Mouse (Mus musculus) adrenal gland, adult 18-20 months (tissue): Measurements from ENCODE around the gene Snap25. TPM values are rescaled to one million over a fixed set of nuclear protein-coding genes. Genes with fewer than 3 reads are reported as not detected.
A peak's percentile ranks its signal among the peaks of the same experiment; 100 is the strongest.

Source experiments
- DNase-seq, 2 experiments: peaks; one replicate each; pipeline ENCODE4 v3.0.0; 2021 to 2022; ENCODE audit warnings: low spot score in 2 of 2
- long read RNA-seq, 2 experiments: library from polyadenylated mRNA; stranded (forward); transcript quantifications; one replicate each; pipeline ENCODE4 v2.0.0; 2021
- total RNA-seq, 2 experiments: library from RNA; stranded (reverse); gene quantifications; 1 replicate in 1 of 2; 2 replicates in 1 of 2; pipeline ENCODE4 v1.2.3; 2021

The Snap25 gene
- 10 to 100 TPM; 34.0 to 56.6 TPM for total RNA-seq
- long read RNA-seq, experiment 1, transcript Snap25-202 (8 exons, 1,014 nt) = major isoform, 20 of 21 reads
- long read RNA-seq, experiment 1, partial matches to known transcripts = 1 of 21 reads
- long read RNA-seq, experiment 1, other reads (novel, unspliced or antisense) = 0 of 21 reads
- long read RNA-seq, experiment 2, transcript Snap25-202 (8 exons, 1,014 nt) = major isoform, 13 of 18 reads
- long read RNA-seq, experiment 2, partial matches to known transcripts = 2 of 18 reads
- long read RNA-seq, experiment 2, other reads (novel, unspliced or antisense) = 1 of 18 reads

DNA sequence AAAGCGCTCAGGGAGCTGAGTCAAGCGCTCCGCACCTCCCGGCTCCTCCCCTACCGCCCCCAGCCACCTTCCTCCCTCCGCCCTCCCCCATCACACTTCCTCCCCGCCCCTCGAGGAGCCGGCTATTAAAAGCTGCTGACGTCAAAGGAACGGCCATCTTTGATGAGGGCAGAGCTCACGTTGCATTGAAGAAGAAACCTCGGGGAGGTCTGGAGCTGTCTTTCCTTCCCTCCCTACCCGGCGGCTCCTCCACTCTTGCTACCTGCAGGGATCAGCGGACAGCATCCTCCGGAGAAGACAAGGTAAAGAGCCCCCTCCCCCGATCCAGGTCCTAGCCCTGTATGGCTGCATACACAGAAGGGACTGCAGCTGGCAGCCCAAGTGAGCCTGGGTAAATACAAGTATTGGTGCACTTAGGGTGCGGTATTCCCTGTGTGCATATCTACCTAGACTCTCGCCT lies at the start of gene Snap25:
TSS of gene Snap25 (plus strand) at position 155 of the 460 bp plus-strand sequence.
- DNase-seq = peak in 1 of 2 experiments; percentile 14

DNA sequence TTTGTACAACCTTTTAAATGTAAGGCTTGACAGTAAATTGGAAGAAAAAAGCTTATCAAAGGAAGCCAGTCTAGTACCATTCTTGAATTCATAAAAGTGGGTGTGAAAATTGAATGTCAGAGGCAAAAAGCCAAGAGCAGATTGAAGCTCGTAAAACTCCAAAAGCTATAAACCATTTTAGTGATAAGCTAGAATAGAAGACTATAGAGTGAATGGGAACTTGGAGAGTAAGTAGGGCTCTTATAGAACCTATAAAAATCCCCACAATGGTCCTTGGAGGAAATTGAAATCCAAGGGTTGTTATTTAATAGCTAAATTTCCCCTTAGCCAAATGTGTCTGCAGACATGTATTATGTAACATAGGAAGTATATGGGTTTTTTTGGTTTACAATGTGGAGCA lies 46.3 kb upstream of the Snap25 start:
- DNase-seq = no peak

DNA sequence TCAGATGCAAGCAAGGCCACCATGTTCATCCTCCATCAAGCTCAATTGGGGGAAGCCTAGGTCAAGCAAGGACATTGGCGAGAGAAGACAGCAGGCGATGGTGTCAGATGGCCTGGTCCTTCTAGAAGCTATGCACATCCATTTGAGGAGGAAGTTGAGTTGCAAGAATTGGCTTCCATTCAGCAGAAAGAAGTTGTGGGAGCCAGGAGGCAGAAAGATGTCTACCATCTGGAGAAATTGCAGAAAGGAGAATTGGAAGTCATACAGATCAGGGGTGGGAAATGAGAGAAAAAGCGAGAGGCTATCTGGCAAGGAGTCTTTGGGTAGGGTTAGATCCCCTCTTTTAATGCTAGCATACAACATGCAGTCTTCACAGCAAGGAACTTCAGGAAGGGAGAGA lies 44.1 kb upstream of the Snap25 start:
- no peak for DNase-seq

DNA sequence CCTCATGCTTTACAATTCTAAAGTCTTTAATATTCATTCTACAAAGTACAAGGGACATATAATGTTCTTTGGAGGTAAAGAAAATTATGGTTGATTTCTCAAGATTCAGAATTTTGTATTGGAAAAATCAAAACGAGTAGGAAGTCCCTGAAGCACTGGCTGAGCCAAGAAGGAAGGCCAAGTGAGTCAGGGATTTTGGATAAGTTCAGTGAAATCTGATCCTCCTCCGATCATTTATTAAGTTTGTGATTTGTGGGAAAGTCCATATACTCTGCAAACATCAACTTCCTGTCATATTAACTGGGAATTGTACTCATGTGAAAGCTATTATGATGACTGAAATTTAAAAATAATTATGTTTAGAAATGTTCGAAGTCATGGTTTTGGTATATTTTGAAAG lies 43.6 kb upstream of the Snap25 start:
- DNase-seq = no peak

DNA sequence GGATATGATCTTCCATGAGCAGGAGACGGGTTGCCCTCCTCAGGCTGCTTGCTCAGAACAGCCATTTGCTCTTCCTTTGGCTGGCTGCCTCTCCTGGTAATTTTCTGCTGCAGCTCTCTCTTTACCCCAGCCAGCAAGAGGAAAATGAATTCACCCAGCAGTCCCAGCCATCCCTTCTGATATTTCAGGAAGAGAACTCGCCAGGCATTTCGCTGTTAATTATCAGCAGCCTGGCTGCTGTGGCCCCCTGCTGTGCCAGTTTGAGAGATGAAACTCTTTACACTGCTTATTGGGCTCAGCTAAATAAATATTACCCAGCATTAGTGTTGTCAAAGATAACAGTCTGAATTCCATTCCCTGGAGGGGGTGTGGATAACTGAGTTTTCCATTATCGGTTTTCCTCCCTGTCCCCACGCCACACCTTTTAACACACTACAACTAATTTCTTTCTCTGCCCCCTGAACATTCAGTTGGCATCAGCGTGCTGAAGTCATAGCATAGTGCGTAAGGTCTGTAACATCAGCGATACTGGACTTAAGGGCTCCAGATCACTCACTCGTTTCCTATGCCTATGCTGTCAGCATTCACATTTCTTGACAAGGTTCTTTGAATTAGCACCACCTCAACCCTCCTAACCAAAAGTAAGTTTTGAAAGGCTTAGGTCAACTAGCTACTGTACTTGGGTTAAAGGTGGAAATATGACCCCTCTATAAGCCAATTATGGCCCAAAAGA lies 42.5 kb upstream of the Snap25 start:
- DNase-seq = no peak

DNA sequence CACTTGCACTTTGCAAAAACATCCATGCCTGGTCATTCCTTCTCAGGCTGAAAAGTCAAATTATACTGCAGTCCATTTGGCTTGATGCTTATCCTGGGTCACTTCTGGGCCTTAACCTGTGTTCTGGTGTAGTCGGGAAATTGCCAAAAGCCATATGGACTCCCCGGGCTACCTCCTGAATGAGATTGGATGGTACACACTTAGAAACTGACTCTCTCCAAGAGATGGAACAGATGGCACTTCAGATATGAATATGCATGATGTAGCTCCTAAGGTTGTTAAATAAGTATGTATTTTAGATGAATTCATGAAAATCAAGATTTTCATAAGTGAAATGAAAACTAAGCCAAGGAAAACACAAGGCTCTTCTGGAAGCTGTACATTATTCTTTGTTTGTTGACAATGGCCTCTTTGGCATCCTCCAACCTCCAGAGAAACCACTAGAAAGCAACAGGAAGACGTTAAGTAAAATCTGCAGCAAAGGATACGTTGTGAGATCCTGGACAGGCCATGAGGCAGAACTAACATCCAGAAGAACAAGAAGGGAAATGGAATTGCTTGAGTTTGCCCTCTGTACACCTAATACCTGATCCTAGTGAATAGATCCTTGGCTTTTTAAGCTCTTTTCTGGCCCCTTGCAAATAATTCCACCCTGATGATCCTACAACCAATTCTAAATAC lies 39.0 kb upstream of the Snap25 start:
- no peak for DNase-seq

DNA sequence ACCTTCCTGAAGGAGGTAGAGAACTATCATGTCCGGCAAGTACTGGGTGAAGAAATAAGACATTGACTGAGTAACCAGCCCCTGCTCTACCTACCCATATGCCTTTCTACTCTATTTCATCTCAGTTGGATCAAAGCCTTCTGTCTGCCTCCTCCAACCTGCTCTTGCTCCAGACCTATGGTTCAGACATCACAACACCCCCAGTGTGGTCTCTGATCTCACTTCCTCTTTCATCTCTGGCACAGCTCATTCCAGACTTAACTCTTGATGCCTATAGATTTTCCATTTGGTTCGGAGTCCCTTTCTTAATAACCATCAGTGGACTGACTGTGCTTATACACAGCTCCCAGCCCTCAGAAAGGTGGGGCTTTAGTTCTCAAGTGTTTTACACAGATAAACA lies 37.1 kb upstream of the Snap25 start:
- no peak for DNase-seq

DNA sequence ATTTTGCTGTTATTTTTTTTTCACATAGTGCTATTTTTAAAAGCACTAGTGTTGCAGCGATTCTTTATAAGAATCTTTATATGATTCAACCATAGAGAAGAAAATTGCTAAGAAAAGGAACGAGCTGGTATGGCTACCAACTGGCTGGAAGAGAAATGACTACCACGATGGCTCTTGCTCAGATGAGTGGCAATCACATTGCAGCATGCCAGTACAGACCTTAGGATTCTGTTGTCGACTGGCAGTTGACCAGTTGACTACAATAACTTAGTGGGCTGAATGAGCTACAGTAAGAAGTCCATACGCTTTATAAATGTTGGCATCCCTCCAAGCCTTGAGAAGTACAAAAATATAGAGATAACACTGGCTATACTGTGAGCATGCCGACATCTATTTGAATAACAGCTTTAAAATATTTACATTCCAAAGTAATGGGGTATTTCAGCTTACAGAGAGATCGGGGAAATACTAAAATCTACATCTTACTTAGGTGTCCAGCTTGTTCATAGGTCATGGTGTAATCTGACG lies 36.3 kb upstream of the Snap25 start:
- DNase-seq = no peak

DNA sequence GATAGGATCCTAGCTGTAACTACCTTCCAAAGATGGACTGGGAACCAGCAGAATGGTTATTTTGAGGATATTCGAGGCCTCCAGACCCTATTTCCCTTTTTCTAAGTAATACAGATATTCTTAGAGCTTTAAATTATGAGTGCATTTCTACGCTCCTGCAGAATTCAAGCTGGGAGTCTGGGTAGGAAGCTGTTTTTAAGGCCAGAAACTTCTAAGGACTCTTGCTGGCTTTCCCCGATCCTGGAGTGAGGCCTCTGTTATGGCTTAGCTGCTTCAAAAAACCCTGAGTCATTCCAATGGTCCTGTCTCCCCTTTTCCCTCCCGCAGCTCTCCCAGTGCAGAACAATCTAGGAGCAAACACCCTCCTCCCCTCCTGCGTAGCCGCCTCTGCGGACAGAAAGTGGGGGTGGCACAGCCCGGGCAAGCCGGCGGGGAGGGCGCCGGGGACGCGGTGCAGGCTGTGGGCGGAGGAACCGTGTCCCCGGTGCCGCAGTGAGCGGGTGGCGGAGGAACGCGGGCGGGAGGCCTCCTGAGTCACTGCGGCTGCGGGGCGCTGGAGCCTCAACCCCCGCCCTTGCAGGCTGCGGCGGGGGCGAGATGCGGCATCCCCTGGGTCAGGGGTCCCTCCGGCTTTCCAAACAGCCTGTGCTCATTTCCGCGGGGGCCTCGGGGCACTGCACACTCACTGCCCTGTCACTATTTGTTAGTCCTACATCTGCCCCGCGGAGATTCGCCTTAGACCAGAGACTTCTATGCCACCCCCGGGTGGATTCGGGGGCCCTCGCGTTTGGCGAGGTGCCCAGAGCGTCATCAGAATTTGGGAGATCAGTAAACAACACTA lies 34.7 kb upstream of the Snap25 start:
- peak; percentile 78 to 88 for DNase-seq

DNA sequence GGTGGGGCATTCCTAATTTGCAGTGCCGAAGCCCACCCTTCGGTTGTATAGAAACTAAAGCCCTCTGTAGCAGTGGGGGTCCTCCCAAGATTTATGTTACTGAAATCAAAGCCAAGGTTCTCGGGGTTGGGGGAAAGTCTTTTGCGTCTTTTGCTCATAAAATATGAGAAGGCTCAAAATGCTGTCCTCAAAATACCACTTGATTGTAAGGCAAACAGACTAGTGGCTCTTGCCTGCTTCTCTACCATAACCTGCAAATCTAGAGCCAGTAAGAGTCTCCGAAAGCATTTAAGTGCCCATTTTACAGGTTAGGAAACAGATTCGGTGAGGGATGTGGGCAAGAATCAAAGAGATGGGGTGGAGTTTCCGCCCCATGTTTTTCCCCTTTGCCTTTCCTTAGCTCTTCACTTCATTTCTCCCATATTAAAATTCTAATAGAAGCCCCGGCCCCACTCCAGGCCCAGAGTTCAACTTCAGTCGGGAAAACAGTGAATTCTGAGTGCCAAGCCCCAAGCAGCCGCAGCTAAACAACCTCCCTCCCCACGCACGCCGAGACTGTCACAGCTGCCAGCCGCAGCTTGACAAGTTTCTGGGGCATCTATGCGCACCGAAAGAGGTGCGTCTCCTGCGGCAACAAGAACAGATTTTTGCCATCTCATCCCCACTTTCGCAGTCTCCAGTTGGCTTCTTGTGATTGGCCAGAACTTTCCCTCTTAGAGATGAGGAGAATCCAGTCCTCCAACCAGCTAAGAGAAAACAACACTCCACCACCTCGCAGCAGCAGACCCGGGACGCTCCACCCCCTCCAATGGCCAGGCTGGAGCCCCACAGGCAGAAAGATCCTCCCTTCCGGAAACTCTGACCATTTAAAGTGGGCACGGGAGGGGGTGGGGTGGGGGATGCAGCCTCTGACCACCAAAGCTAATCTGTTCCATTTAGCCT lies 33.7 kb upstream of the Snap25 start:
- DNase-seq = peak; percentile 66 to 73

DNA sequence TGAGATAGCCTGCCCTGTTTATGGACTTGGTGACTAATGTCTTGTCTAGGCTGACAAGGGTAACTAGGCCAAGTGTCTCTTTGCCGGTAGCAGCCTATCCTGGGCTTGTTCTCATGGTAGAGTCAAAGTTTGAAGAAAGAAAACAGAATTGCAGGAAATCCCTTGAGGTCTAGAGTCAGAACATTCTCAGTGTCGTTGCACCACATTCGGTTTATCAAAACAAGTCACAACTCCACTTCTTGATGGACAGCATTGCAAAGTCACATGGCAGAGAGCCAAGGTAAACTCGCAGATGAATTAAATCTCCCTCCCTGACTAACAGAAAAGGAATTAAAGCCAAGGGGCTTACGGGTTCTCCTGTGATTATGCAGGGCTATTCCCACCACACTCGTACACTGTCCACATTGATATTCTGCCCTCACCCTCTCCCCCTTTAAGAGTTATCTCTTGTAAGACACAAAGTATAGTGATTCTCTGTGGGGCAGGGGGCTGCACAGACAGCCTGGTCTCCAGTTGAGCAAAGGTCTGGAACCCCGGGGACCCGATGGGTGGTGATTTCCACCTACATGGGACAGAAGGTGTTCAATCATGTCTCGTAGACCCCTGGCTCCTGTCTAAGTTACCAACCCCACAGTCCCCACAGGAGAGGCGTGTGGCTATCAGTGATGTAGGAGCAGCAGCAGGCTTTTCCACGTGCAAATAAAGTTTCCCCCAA lies 30.9 kb upstream of the Snap25 start:
- DNase-seq = peak in 1 of 2 experiments; percentile 33

DNA sequence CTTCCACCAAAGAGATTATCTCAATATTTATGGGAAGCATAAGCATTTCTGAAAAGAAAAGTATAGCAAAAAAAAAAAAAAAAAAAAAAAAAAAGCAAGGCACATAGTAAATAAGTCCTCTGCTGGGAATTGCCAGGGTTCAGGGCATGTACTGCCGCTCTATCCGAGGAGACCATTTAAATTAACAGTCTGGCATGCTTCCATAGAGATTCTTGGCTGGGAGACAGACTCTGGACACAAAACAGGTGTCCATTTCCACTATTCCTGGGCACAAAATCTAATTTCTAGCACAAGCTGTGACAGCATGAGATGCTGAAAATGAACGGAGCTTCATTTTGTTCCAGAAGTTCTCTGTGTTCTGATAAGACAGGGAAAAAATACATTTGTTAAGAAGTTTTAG lies 27.1 kb upstream of the Snap25 start:
- DNase-seq = no peak

DNA sequence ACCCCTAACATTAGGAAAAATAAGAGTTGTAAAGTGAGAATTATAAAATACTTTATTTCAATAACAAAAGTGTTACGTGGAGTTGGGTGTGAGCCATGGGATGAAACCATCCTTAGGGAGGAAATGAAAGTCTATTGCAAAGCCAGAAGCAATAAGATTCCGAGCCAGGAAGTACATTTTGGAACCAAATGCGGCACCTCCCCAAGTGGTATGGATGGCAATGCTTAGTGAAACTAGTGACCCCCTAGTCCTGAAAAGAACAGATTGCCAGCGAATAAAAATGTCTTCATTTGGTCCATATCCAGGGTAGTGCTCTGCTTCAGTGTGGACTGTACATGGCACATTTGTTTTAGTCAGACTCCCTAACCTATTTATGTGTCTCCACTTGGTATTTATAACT lies 25.9 kb upstream of the Snap25 start:
- DNase-seq = no peak

DNA sequence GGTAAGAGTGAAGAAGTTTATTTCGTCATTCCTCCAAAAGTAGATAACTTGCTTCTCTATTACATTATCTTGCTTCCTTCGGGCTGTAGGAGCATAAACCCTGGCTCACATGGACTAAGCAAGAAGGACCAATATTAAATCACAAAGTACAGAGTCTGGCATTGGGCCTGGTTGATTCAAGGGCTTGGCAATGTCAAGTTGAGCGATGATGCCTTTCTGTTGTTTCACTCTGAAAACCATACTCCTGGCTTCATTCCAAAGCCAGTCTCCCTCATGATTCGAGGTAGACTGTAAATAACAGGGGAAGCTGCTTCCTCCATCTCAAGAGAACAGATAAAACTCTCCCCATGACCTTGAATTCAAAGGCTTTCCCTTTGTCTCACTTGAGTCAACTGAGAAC lies 23.8 kb upstream of the Snap25 start:
- DNase-seq = peak in 1 of 2 experiments; percentile 41

DNA sequence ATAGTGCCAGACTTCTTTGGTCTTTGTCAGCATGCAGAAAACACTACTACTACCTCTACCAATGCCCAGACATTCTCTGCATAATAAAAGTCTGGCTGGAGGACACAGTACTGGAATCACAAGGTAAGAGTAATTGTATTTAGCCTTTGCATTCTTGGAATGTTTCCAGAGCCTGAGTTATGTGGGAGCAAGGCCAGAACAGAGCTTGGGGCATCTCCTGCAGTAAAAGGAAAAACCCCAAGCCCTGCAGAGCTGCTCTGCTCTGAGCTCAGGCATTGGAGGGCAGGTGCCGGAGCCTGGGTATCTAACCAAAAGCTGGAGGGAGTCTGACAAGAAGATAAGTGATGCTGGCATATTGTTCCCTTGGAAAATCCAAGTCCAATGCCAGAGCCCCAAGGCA lies 21.6 kb upstream of the Snap25 start:
- DNase-seq = no peak

DNA sequence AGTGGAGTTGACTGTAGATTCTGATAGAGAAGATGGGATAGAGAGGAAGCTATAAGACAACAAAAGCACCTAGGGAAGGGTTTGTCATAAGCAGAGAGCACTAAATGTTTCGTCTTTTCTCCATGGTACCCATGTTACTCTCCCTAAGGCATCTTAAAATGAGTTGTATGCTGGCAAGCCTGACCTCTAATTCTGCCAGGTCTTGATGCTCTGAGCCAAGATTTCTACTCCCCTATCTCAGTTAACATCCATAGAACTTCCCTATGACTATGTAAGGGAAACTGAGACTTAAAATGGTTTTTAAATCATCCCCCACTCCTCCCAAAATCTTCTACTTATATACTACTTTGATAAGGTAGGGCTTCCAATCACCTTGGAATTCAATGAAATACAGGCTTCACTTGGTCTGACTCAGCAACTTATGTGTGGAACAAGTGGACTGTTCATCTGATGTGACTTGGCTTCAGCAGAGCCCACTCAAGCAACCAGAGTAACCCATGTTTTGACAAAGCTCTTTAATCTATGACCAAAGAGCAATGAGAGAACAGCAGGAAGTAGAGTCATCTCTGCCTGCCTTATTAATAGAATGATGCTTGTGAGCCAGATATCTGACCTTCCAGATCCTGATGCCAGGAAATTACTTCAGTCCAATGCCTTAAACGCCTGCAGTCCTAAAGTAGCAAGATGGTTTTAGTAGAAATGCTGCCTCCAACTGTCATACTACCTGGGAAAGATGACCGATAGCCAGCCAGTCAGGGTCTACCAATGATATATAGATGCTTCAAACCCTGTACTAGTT lies 13.6 kb upstream of the Snap25 start:
- no peak for DNase-seq

DNA sequence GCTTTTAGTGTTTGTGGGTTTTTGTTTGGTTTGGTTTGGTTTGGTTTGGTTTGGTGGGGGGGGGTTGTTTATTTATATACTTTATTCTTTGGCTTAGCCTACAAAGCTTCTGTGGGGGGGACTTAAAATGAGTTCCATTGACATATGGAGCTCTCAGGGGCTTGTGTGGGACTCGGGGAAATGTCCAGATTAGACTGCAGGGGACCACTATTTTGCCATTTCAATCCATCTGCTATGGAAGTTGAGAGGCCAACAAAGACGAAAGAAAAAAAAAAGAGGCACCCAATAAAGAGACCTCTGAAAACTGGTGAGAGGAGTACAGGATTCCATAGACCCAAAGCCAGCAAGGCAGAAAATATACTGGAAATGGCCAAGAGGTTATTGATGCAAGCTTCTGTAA lies 9.9 kb upstream of the Snap25 start:
- DNase-seq = no peak

DNA sequence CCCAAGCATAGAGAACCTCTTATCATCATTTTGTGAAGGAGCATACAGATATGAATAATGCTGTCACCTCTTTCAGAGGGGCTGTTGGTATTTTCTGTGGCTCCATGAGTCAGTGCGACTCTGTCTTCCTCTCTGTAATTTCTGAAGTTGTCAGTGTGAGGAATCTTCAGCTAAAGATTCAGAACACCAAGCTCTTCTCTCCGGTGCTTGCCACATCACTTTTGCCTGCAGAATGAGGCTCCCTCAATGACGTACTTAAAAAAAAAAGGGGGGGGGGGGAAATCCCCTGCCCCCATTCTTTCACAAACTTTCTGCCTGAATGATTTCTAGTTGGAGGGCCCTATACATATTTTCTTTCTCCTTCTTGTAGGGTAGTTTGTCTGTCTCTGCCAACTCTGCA lies 2.1 kb upstream of the Snap25 start:
- no peak for DNase-seq
